Comparison of ENCODE assay signal across 18 mouse cellular contexts in genomic region chr13:47872645-47873044, GRCm38 (mm10).
"Had no signal": no experiment of that assay in that cellular context is flagged by ENCODE, and none has a peak within 500 bp of the region (broad histone marks: within the 10 kb centered on the region; RNA-seq: fewer than 3 reads in every experiment).

No protein-coding gene starts in this region.

- H3K4me2 ChIP-seq: limb, embryonic 13.5 days; liver, embryonic 13.5 days; midbrain, embryonic 13.5 days; stomach, embryonic 15.5 days had no signal

- H3K4me3 ChIP-seq: layer of hippocampus, adult 2 months; limb, embryonic 10.5 days; limb, embryonic 13.5 days; liver, embryonic 13.5 days; midbrain, embryonic 13.5 days; stomach, embryonic 15.5 days had no signal

- ATAC-seq: intestine, embryonic 16.5 days; midbrain, embryonic 13.5 days had no signal

- H3K36me3 ChIP-seq: limb, embryonic 10.5 days; limb, embryonic 13.5 days; liver, embryonic 13.5 days; midbrain, embryonic 13.5 days; stomach, embryonic 15.5 days had no signal

- H3K27ac ChIP-seq: layer of hippocampus, adult 2 months; limb, embryonic 10.5 days; limb, embryonic 13.5 days; liver, embryonic 13.5 days; midbrain, embryonic 13.5 days; stomach, embryonic 15.5 days had no signal

- H3K4me1 ChIP-seq: limb, embryonic 10.5 days; liver, embryonic 13.5 days; stomach, embryonic 15.5 days had no signal

- H3K9me3 ChIP-seq: limb, embryonic 10.5 days; limb, embryonic 13.5 days; liver, embryonic 13.5 days; midbrain, embryonic 13.5 days; stomach, embryonic 15.5 days had no signal

- DNase-seq: kidney, adult 18-20 months; kidney, adult 9 months; kidney, postnatal 25 days; layer of hippocampus, adult 9-11 months; liver; liver, embryonic 13.5 days; lung, adult 2 months; lung, postnatal 14 days; lung, postnatal 4 days; right cerebral cortex, postnatal 25 days; spleen, adult 18-20 months; thymus, postnatal 25 days had no signal

- H3K9ac ChIP-seq: limb, embryonic 13.5 days; liver, embryonic 13.5 days; midbrain, embryonic 13.5 days; stomach, embryonic 15.5 days had no signal

- H3K27me3 ChIP-seq: limb, embryonic 13.5 days; liver, embryonic 13.5 days; midbrain, embryonic 13.5 days; stomach, embryonic 15.5 days had no signal
